Mouse (Mus musculus): ENCODE measurements around the gene Prkce.

Prkce gene

GRCm38 (mm10) chr17:86559206-86559891 lies 391.8 kb downstream of the Prkce start:
- DNase-seq (ENCODE audit: low spot score in 2 of 2) = peak in 1 of 2 experiments; percentile 25

- DNase-seq (ENCODE audit: low spot score in 2 of 2) = no peak
Observed at GRCm38 (mm10) chr17:86560499-86560898, 392.9 kb downstream of the Prkce start.

GRCm38 (mm10) chr17:86570491-86570890 lies 402.9 kb downstream of the Prkce start:
- DNase-seq (ENCODE audit: low spot score in 2 of 2) = no peak

GRCm38 (mm10) chr17:86571266-86571665 lies 403.7 kb downstream of the Prkce start:
- DNase-seq (ENCODE audit: low spot score in 2 of 2) = no peak

GRCm38 (mm10) chr17:86572136-86572535 lies 404.6 kb downstream of the Prkce start:
- no peak for DNase-seq (ENCODE audit: low spot score in 2 of 2)

- no peak for DNase-seq (ENCODE audit: low spot score in 2 of 2)
Observed at GRCm38 (mm10) chr17:86572576-86572975, 405.0 kb downstream of the Prkce start.

GRCm38 (mm10) chr17:86573596-86574248 lies 406.1 kb downstream of the Prkce start:
- no peak for DNase-seq (ENCODE audit: low spot score in 2 of 2)

- no peak for DNase-seq (ENCODE audit: low spot score in 2 of 2)
Observed at GRCm38 (mm10) chr17:86580724-86581123, 413.1 kb downstream of the Prkce start.

GRCm38 (mm10) chr17:86582341-86582740 lies 414.8 kb downstream of the Prkce start:
- peak; percentile 47 to 54 for DNase-seq (ENCODE audit: low spot score in 2 of 2)

GRCm38 (mm10) chr17:86586441-86586840 lies 418.9 kb downstream of the Prkce start:
- DNase-seq (ENCODE audit: low spot score in 2 of 2) = no peak

GRCm38 (mm10) chr17:86588704-86589449 lies 421.3 kb downstream of the Prkce start:
- peak; percentile 39 to 51 for DNase-seq (ENCODE audit: low spot score in 2 of 2)

- DNase-seq (ENCODE audit: low spot score in 2 of 2) = no peak
Observed at GRCm38 (mm10) chr17:86589681-86590080, 422.1 kb downstream of the Prkce start.

GRCm38 (mm10) chr17:86591241-86591640 lies 423.7 kb downstream of the Prkce start:
- no peak for DNase-seq (ENCODE audit: low spot score in 2 of 2)

- peak; percentile 23 to 70 for DNase-seq (ENCODE audit: low spot score in 2 of 2)
Observed at GRCm38 (mm10) chr17:86592991-86593586, 425.5 kb downstream of the Prkce start.

GRCm38 (mm10) chr17:86595526-86595925 lies 427.9 kb downstream of the Prkce start:
- DNase-seq (ENCODE audit: low spot score in 2 of 2) = no peak

GRCm38 (mm10) chr17:86601116-86601515 lies 433.5 kb downstream of the Prkce start:
- no peak for DNase-seq (ENCODE audit: low spot score in 2 of 2)

GRCm38 (mm10) chr17:86601901-86602300 lies 434.3 kb downstream of the Prkce start:
- DNase-seq (ENCODE audit: low spot score in 2 of 2) = no peak

GRCm38 (mm10) chr17:86603848-86604444 lies 436.4 kb downstream of the Prkce start:
- DNase-seq (ENCODE audit: low spot score in 2 of 2) = no peak

GRCm38 (mm10) chr17:86607981-86608380 lies 440.4 kb downstream of the Prkce start:
- peak in 1 of 2 experiments; percentile 33 for DNase-seq (ENCODE audit: low spot score in 2 of 2)

- no peak for DNase-seq (ENCODE audit: low spot score in 2 of 2)
Observed at GRCm38 (mm10) chr17:86610271-86610969, 442.8 kb downstream of the Prkce start.

- DNase-seq (ENCODE audit: low spot score in 2 of 2) = no peak
Observed at GRCm38 (mm10) chr17:86611772-86612171, 444.2 kb downstream of the Prkce start.
